Mouse (Mus musculus) cerebellum, postnatal 10 days (tissue): ENCODE measurements around the gene Ssbp3.

Experiments
- DNase-seq, 2 experiments: peaks; one replicate each; pipeline ENCODE4 v3.0.0; 2021; ENCODE audit warnings: mixed read lengths in 2 of 2

The Ssbp3 gene

DNA sequence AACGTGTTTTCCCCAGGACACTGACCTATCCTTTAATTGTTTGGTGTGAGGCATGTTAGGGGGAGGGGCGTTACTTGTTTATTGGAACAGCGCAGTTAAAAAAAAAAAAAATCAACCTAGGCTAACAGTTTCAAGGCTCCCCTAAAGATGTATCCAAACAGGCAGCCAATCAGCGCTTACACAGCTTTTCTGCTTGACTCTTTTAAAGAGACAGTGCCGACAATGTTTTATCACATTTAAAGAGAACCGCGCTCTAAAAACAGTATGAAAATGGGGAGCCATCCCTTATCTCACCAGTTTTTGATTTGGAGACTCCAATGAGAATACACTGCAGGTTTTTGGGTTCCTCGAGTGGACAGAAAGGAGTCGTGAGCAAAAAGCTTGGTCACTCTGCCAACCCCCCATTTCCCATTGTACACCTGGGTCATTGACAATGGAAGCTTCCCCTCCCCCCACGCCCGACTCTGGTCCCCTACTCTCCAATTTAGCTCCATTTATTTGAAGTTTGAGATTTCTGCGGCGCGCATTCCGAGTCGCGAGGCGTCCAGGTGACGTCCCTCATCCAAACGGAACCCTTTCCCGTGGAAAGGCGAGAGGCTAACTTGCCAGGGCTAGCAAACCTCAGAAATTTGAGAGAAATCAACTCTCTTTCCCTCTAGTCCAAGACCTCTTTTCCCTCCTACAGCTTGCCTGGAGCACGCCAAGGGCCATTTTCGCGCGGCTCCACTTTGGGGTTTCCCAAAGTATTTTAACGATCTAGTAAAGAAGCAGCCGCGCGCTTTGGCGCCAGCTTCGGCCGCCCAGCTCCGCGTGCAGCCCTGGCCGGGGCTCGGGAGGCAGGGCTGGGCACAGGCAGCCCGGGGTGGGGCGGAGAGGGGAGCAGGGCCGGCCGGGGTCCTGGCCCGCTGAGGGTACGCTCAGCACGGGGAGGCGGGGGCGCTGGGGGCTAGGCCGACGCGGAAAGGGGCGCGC lies at the start of gene Ssbp3:
Ssbp3 (plus strand) TSS at position 501 of the 972 bp plus-strand sequence.
- peak; percentile 92 to 93 for DNase-seq

DNA sequence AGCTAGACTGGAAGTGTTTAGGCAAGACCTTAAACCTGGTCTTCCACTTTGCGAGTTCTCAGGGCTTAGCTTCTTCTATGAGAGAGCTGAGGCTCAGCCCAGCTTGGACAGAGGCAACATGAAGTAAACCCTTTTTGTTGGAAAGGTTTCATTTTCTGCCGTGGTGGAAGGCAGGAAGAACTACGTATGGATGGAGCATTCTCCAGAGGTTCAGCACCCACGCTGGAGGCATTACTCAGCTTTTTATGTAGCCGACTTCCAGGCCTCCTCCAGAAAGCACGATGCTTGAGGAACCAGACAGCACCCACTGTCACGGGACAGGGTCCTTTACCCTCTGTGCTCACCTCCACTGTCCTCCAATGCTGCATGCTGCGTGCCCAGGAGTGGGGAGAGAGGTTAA lies 48.6 kb upstream of the Ssbp3 start:
- no peak for DNase-seq

- no peak for DNase-seq
Observed at GRCm38 (mm10) chr4:106862317-106862716, 48.2 kb upstream of the Ssbp3 start.

- DNase-seq: no peak
Observed at GRCm38 (mm10) chr4:106862767-106863370, 47.6 kb upstream of the Ssbp3 start.

GRCm38 (mm10) chr4:106865415-106866110 lies 44.9 kb upstream of the Ssbp3 start:
- DNase-seq: peak in 1 of 2 experiments; percentile 34

DNA sequence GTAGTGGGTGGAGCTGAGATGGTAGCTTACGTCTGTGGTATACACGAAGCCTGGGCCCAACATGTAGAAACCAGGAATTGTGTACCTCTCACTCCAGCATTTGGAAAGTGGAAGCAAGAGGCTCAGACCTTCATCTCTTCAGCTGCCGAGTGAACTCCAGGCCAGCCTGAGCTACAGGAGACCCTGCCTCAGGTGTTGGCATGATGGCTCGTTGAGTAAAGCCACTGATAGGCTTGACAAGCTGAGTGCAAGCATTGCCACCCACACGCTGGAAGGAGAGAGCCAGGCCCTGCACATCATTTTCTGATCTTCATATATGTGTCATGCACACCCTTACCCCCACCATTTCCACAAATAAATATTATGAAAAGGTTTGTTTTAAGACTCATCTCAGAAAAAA lies 44.1 kb upstream of the Ssbp3 start:
- no peak for DNase-seq

DNA sequence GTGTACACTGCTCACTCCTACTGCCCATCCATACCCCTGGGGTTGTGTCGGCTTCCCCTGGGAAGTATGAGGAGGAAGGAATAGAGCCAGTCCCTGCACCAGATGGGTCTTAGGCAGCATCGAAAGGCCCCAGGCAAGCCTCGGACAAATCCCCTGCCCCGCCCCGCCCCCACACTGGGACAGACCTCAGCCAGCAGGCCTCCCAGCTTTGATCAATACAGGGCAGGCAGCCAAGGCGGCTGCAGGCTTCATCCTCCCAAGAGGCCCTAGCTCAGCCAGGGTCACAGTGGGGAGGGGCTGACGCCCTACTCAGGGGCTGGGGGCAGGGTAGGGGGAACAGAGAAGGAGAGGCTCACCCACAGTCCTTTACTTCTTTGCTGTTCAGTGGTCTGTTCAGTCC lies 43.7 kb upstream of the Ssbp3 start:
- peak; percentile 58 to 76 for DNase-seq

GRCm38 (mm10) chr4:106868737-106869438 lies 41.6 kb upstream of the Ssbp3 start:
- no peak for DNase-seq

DNA sequence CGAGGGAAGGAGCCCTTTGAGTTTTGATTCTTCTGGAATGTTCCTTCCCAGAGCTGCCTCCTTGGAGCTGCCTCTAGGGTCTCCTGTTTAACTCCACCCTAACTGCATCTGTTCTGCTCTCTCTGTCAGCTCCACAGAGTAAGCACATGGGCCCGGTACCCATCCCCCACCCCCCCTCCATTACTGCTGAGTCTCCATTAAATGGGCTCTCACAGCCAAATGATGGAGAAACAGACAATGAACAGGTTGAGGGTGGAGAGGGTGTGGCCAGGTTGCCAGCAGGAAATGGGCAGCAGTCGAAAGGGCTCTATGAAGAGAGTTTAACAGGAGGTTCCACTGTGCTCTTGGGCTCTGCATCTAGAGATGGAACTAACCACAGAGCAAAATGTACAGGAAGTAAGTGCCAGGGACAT lies 41.0 kb upstream of the Ssbp3 start:
- no peak for DNase-seq

DNA sequence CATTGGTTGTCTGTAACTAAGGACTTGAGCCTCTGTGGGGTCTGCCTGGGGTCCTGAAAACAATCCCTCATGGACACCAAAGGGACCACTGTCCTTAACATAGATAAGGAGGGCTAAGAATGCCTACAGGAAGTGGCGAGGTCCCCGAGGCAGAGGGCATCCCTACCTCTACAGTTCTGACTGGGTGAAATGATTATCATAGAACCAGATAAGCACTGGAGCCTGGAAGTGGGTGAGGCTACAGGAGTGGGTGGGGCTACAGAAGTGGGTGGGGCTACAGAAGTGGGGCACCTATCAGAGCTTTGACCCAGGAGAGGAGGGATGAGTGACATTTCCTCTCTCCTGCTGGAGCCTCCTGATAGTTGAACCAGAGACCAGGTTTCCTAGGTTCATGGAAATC lies 39.9 kb upstream of the Ssbp3 start:
- no peak for DNase-seq

- no peak for DNase-seq
Observed at GRCm38 (mm10) chr4:106874501-106874900, 36.0 kb upstream of the Ssbp3 start.

GRCm38 (mm10) chr4:106881101-106881500 lies 29.4 kb upstream of the Ssbp3 start:
- DNase-seq: no peak

DNA sequence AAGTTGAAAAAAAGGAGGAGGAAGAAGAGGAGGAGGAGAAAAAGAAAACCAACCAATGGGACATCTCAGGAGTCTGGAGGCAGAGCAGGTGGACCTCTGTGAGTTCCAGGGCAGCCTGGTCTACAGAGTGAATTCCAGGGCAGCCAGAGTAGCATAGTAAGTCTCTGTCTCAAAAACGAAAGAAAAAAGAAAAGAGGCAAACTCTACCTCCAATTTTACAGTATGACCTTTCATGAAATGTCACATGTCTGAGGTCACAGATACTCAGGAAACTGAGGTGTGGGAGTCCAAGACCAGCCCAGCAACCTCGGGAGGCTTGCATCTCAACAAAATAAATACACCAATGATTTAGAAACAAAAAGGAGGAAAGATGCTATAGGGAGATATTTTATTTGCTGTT lies 27.4 kb upstream of the Ssbp3 start:
- no peak for DNase-seq

GRCm38 (mm10) chr4:106886307-106887085 lies 24.0 kb upstream of the Ssbp3 start:
- peak; percentile 77 to 80 for DNase-seq

GRCm38 (mm10) chr4:106896086-106896485 lies 14.4 kb upstream of the Ssbp3 start:
- DNase-seq: no peak

DNA sequence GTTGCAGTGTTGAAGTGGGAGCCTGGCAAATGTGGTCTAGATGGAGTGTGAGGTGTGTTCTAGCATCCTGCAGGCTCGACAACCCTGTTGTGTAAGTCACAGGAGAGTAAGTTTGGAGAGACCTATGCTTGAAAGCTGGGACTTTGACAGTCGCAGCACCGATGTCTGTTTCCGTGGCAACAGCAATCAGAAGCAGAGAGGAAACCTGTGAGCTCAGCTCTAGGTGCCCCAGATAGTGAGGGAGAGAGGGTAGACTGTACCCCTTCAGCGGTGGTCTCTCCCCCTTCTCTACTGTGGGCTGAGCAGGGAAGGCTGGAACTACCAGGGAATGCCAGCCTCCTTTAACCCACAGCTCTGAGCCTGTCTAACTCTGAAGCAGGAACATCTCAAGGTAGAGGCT lies 11.6 kb upstream of the Ssbp3 start:
- no peak for DNase-seq

DNA sequence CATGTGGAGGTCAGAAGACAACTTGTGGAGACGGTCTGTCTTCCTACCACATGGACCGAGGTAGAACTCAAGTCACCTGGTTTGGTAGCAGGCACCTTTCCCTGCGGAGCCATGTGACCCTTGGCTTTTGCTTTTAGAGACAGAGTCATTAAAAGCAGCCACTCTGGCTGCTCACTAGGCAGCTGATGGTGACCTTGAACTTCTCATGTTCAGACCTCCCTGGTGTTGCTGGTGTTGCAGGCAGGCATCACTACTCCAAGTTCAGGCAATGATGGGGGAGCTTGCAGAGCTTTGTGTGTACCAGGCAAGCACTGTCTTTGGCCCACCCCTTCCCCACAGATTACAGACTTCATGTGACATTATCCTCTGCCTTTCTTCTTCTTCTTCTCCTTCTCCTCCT lies 11.0 kb upstream of the Ssbp3 start:
- DNase-seq: no peak

GRCm38 (mm10) chr4:106900718-106901117 lies 9.8 kb upstream of the Ssbp3 start:
- no peak for DNase-seq

GRCm38 (mm10) chr4:106901610-106902009 lies 8.9 kb upstream of the Ssbp3 start:
- DNase-seq: no peak

GRCm38 (mm10) chr4:106902157-106902556 lies 8.3 kb upstream of the Ssbp3 start:
- DNase-seq: no peak

DNA sequence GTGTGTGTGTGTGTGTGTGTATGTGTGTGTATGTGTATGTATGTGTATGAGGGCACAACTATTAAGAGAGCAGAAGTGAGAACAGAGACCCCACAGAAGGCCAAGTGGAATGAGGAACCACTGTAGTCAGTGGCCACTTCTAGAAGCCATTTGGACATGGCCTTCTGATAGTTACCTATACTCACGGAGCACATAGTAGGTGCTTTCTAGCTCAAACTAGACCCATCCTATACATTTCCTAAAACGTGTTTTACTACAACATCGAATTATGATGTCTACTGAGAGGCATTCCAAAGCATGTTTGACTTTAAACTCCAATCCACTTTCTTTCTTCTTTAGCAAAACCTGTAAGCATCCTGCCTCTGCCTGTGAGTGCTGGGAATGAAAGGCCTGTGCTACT lies 4.6 kb upstream of the Ssbp3 start:
- DNase-seq: no peak
